Mouse (Mus musculus) G1E (cell line): ENCODE measurements around the gene Akap13.

ENCODE experiments used
- CTCF ChIP-seq: IDR thresholded peaks from 2 replicates; pipeline ENCODE4 v1.5.1; 2012; ENCODE audit warnings: low read depth, low read length, inconsistent platforms, mixed read lengths
- GATA1 ChIP-seq: IDR thresholded peaks from 2 replicates; pipeline ENCODE4 v1.6.1; 2012; ENCODE audit warnings: borderline replicate concordance, low read length, inconsistent platforms, mixed read lengths
- GATA2 ChIP-seq: IDR thresholded peaks from 2 replicates; pipeline ENCODE4 v1.6.1; 2012; ENCODE audit warnings: low read depth, low read length, inconsistent platforms, borderline replicate concordance
- POLR2AphosphoS5 ChIP-seq: IDR thresholded peaks from 2 replicates; pipeline ENCODE4 v1.6.1; 2012; ENCODE audit warnings: low read depth, low read length, inconsistent platforms; ENCODE audit not compliant: insufficient replicate concordance
- TAL1 ChIP-seq: conservative IDR thresholded peaks from 2 replicates; pipeline ENCODE4 v1.6.1; 2012; ENCODE audit warnings: low read depth, low read length, inconsistent platforms, mixed read lengths

- TF ChIP-seq CTCF (no peak), TAL1 (no peak), GATA1 (no peak), GATA2 (no peak), POLR2AphosphoS5 (no peak)
Observed at GRCm38 (mm10) chr7:75759992-75760514, 304.7 kb downstream of the Akap13 start.
